Mouse (Mus musculus) thymus, adult 2 months (tissue): ENCODE measurements around the gene Ptprq.

Source experiments
- CTCF ChIP-seq: fragments of 200-500 bp; IDR thresholded peaks from 2 replicates; pipeline ENCODE4 v1.5.1; 2012; ENCODE audit warnings: mild to moderate bottlenecking, control low read depth, low read length, moderate library complexity, borderline replicate concordance; ENCODE audit not compliant: control insufficient read depth, poor library complexity, insufficient read depth; ENCODE audit errors: extremely low read depth
- POLR2A ChIP-seq: fragments of 200-500 bp; IDR thresholded peaks from 2 replicates; pipeline ENCODE4 v1.6.1; 2012; ENCODE audit warnings: mild to moderate bottlenecking, low read length, control low read depth, moderate library complexity; ENCODE audit not compliant: control insufficient read depth, poor library complexity, insufficient read depth; ENCODE audit errors: extremely low read depth

DNA sequence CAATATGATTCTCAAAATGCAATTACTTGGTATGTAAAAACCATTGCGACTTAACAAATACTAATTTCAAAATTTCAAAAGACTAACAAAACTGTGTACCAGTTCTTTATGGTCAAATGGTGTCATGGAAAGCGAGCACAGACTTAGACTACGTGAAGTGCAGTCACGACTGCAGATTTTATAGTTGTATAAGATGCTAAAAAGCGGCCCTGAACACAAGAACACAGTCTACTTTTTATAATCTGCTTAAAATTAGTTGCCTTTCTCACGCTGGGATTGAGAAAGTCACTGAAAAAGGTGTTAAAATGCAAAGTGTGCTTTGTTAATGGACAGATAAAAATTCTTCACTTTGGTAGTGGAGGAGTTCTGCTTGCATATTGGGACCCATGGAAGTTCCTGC lies 17.9 kb upstream of the Ptprq start:
- TF ChIP-seq CTCF (no peak), POLR2A (no peak)
